Mouse (Mus musculus) hindbrain, embryonic 15.5 days (tissue): Measurements from ENCODE around the gene Vnn3. TPM values are rescaled to one million over a fixed set of nuclear protein-coding genes. Genes with fewer than 3 reads are reported as not detected.

Source experiments
- ATAC-seq: fragments of 200-750 bp; cut with Nextera tagmentation; 2 replicates; pipeline ENCODE4 v1.8.0; 2017; ENCODE audit warnings: low read depth, moderate number of reproducible peaks, moderate TSS enrichment; ENCODE audit not compliant: low FRiP score
- H3K27ac ChIP-seq: fragments of 300-500 bp; sonication (generic); replicated peaks from 2 replicates; pipeline ENCODE4 v1.5.1; 2015; ENCODE audit warnings: mild to moderate bottlenecking, inconsistent platforms
- H3K27me3 ChIP-seq: fragments of 300-500 bp; sonication (generic); 2 replicates; pipeline ENCODE4 v1.6.1; 2015; ENCODE audit warnings: control low read depth, inconsistent platforms
- H3K36me3 ChIP-seq: fragments of 300-500 bp; sonication (generic); 2 replicates; pipeline ENCODE4 v1.6.1; 2015; ENCODE audit warnings: control low read depth, inconsistent platforms
- H3K4me1 ChIP-seq: fragments of 300-500 bp; sonication (generic); replicated peaks from 2 replicates; pipeline ENCODE4 v1.6.1; 2015; ENCODE audit warnings: control low read depth, inconsistent platforms
- H3K4me2 ChIP-seq: fragments of 300-500 bp; sonication (generic); 2 replicates; pipeline ENCODE4 v1.6.1; 2015; ENCODE audit warnings: moderate library complexity, mild to moderate bottlenecking, inconsistent platforms
- H3K4me3 ChIP-seq: fragments of 300-500 bp; sonication (generic); 2 replicates; pipeline ENCODE4 v1.5.1; 2015; ENCODE audit warnings: mild to moderate bottlenecking, inconsistent platforms
- H3K9ac ChIP-seq: fragments of 300-500 bp; sonication (generic); 2 replicates; pipeline ENCODE4 v1.6.1; 2015; ENCODE audit warnings: inconsistent platforms
- H3K9me3 ChIP-seq: fragments of 300-500 bp; sonication (generic); 2 replicates; pipeline ENCODE4 v1.6.1; 2016; ENCODE audit warnings: control low read depth, inconsistent platforms
- WGBS: fragments of 180-500 bp; shearing (Covaris S2); methylation state at CpG from one replicate; pipeline ENCODE4 v1.1.7; 2015; 5-methylcytosine and 5-hydroxymethylcytosine counted together
- polyA plus RNA-seq: library from polyadenylated mRNA; unstranded; fragments of >200 nt; fragmentation: Nextera tagmentation; extraction: Ambion mirVana; gene quantifications from 2 replicates; pipeline ENCODE4 v1.2.1, GENCODE M21; 2015

The Vnn3 gene
- polyA plus RNA-seq, 1 experiment from 2014 or later, result not detected

DNA sequence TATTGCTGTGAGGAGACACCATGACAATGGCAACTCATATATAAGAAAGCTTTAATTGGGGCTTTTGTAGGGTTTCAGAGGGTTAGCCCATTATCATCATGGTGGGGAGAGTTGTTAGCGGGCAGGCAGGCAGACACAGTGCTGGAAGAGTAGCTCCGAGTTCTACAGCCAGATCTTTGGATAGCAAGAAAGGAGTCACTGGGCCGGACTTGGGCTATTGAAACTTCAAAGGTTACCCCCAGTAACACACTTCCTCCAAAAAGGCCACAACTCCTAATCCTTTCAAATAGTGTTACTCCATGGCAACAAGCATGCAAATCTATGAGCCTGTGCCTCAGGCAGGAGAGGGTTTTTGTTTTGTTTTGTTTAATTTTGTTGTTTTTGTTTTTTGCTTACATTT lies 49.9 kb downstream of the Vnn3 start:
- 49% methylated on average over 3 of the region's 3 CpGs for WGBS
- Histone ChIP-seq H3K9ac (no peak overlapping the region), H3K27ac (no peak overlapping the region), H3K4me1 (no peaks in the 10 kb centered on the region), H3K27me3 (no peaks in the 10 kb centered on the region), H3K4me2 (no peak overlapping the region), H3K36me3 (no peaks in the 10 kb centered on the region), H3K4me3 (no peak overlapping the region), H3K9me3 (no peaks in the 10 kb centered on the region)
- no peak for ATAC-seq

DNA sequence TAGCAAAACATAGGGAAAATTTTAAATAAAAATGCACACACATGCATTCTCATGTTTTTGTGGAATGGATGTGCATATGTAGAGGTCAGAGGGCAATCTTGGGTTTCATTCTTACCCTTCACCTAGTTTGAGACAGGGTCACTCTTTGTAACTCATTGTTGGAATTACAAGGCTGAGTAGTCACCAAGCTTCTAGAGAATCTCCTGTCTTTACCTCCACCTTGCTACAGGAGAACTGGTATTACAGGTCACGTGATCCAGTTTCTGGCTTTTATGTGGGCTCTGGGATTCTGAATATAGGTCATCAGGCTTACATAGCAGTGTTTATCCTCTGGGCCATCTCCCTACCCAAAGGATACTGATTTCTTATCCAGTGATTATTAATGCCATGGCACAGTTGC lies 54.4 kb downstream of the Vnn3 start:
- WGBS, result 88% methylated on average over 1 of the region's 1 CpGs
- H3K4me1 ChIP-seq, result no peaks in the 10 kb centered on the region

More for the DNA sequence above, 54.4 kb downstream of the Vnn3 start:
- no peak overlapping the region for H3K4me2 ChIP-seq
- ATAC-seq, result no peak
- H3K36me3 ChIP-seq, result no peaks in the 10 kb centered on the region
- H3K4me3 ChIP-seq, result no peak overlapping the region
- no peaks in the 10 kb centered on the region for H3K9me3 ChIP-seq
- H3K9ac ChIP-seq, result no peak overlapping the region
- no peak overlapping the region for H3K27ac ChIP-seq
- H3K27me3 ChIP-seq, result no peaks in the 10 kb centered on the region

Other genes starting within 250 kb of the Vnn3 start
- 104 and 108 TPM in 2 replicates for gene Rps12, start 64.2 kb upstream of the Vnn3 start, polyA plus RNA-seq
- gene Slc18b1, start 54.5 kb upstream of the Vnn3 start, polyA plus RNA-seq, result 20.9 and 21.8 TPM in 2 replicates
- 0.18 and 0.43 TPM in 2 replicates for gene Vnn1, start 43.2 kb downstream of the Vnn3 start, polyA plus RNA-seq
- gene Taar1, start 68.9 kb downstream of the Vnn3 start, polyA plus RNA-seq, result not detected in 2 replicates
- 0.16 TPM in 1 of 2 replicates, not detected in the other for gene Taar2, start 87.1 kb downstream of the Vnn3 start, polyA plus RNA-seq
- not detected in 2 replicates for gene Taar3, start 98.1 kb downstream of the Vnn3 start, polyA plus RNA-seq
- gene Taar4, start 109.0 kb downstream of the Vnn3 start, polyA plus RNA-seq, result not detected in 2 replicates
- not detected in 2 replicates for gene Taar5, start 119.2 kb downstream of the Vnn3 start, polyA plus RNA-seq
- gene Taar6, start 134.2 kb downstream of the Vnn3 start, polyA plus RNA-seq, result not detected in 2 replicates
- gene Taar7a, start 142.0 kb downstream of the Vnn3 start, polyA plus RNA-seq, result not detected in 2 replicates
- not detected in 2 replicates for gene Taar7b, start 148.5 kb downstream of the Vnn3 start, polyA plus RNA-seq
- not detected in 2 replicates for gene Taar7d, start 175.8 kb downstream of the Vnn3 start, polyA plus RNA-seq
- gene Taar7e, start 186.2 kb downstream of the Vnn3 start, polyA plus RNA-seq, result not detected in 2 replicates
- not detected in 2 replicates for gene Taar7f, start 198.0 kb downstream of the Vnn3 start, polyA plus RNA-seq
- not detected in 2 replicates for gene Taar8a, start 225.0 kb downstream of the Vnn3 start, polyA plus RNA-seq
- not detected in 2 replicates for gene Taar8b, start 240.8 kb downstream of the Vnn3 start, polyA plus RNA-seq